Mouse (Mus musculus): Measurements from ENCODE around the gene Zbtb16.

DNA sequence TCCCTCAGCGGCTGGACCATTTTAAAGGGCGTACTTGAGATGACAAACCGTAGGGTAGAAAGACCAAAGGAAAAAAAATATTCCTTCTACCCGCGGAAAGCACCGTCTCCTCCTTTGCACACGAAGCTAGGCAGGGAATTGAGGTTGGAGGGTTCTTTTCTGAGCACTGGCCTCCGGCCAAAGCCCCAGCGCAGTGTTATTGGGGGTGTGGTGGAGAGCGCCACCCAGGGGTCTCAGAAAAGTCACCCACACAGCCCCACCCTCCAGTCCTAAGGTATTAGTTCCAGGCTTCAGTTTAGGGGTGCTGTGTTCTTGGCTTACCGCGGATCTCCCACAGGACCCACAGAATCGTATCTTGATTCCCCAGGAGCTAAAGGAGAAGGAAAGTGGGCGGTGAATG is 1.2 kb upstream of the Zbtb16 start:
- no peak for TF ChIP-seq MAFK (IDR thresholded peaks at IDR 0.05; ENCODE audit: insufficient read depth, low read depth, low read length)
- no peak for TF ChIP-seq CHD2 (IDR thresholded peaks at IDR 0.05; ENCODE audit: low read depth, low read length)
- no peak for TF ChIP-seq HCFC1 (IDR thresholded peaks at IDR 0.05; ENCODE audit: borderline replicate concordance, insufficient read depth, low read length)
